Mouse (Mus musculus) embryo, embryonic 9.5 days (tissue): ENCODE measurements at regions not wholly inside any gene's neighbourhood (a gene's known extent, or its start where the extent isn't known, plus 50 kb on each side); places are given as distances from the start of the nearest gene placed in this dataset.

Source experiments
- DNase-seq: peaks from one replicate; pipeline ENCODE4 v3.0.0-alpha.2; 2017; ENCODE audit errors: extremely low spot score

GRCm38 (mm10) chr17:62077604-62078003 lies 803.5 kb downstream of the Efna5 start:
- DNase-seq: no peak

- DNase-seq: no peak
Measured at GRCm38 (mm10) chr17:62064939-62065338, 816.2 kb downstream of the Efna5 start.

- peak; percentile 20 for DNase-seq
Measured at GRCm38 (mm10) chr17:62058016-62058415, 823.1 kb downstream of the Efna5 start.

GRCm38 (mm10) chr17:62054801-62055200 lies 826.3 kb downstream of the Efna5 start:
- DNase-seq: no peak

- no peak for DNase-seq
Measured at GRCm38 (mm10) chr17:62048989-62049388, 832.1 kb downstream of the Efna5 start.

GRCm38 (mm10) chr17:62030614-62031013 lies 850.5 kb downstream of the Efna5 start:
- DNase-seq: no peak
